Mouse (Mus musculus): ENCODE data around the gene Setdb2. TPM values are rescaled to one million over a fixed set of nuclear protein-coding genes. Genes with fewer than 3 reads are reported as not detected.

The Setdb2 gene
- polyA plus RNA-seq, 1 experiment from 2014 or later, result 13.4 TPM

Other genes starting within 250 kb of the Setdb2 start
- 54.0 and 55.5 TPM in 2 replicates for gene Rcbtb1, start 239.7 kb downstream of the Setdb2 start, polyA plus RNA-seq (2014; fragmentation: Nextera tagmentation; extraction: Ambion mirVana)
- gene Gm6904, start 180.7 kb downstream of the Setdb2 start, polyA plus RNA-seq (2014; fragmentation: Nextera tagmentation; extraction: Ambion mirVana), result not detected in 2 replicates
- 0.16 TPM in 1 of 2 replicates, not detected in the other for gene Phf11a, start 143.4 kb downstream of the Setdb2 start, polyA plus RNA-seq (2014; fragmentation: Nextera tagmentation; extraction: Ambion mirVana)
- 0.78 and 1.1 TPM in 2 replicates for gene Phf11b, start 99.5 kb downstream of the Setdb2 start, polyA plus RNA-seq (2014; fragmentation: Nextera tagmentation; extraction: Ambion mirVana)
- gene Phf11d, start 75.4 kb downstream of the Setdb2 start, polyA plus RNA-seq (2014; fragmentation: Nextera tagmentation; extraction: Ambion mirVana), result 0.37 and 1.0 TPM in 2 replicates
- 0.75 and 1.1 TPM in 2 replicates for gene Phf11c, start 45.5 kb downstream of the Setdb2 start, polyA plus RNA-seq (2014; fragmentation: Nextera tagmentation; extraction: Ambion mirVana)
- 47.4 and 54.5 TPM in 2 replicates for gene Cab39l, start 88 bp upstream of the Setdb2 start, polyA plus RNA-seq (2014; fragmentation: Nextera tagmentation; extraction: Ambion mirVana)
- 25.8 and 30.0 TPM in 2 replicates for gene Cdadc1, start 157.1 kb upstream of the Setdb2 start, polyA plus RNA-seq (2014; fragmentation: Nextera tagmentation; extraction: Ambion mirVana)
- 5.2 and 5.4 TPM in 2 replicates for gene Shisa2, start 184.4 kb upstream of the Setdb2 start, polyA plus RNA-seq (2014; fragmentation: Nextera tagmentation; extraction: Ambion mirVana)

Measured in liver, embryonic 11.5 days (tissue).